Mouse (Mus musculus) embryonic facial prominence, embryonic 15.5 days (tissue): ENCODE measurements at regions not wholly inside any gene's neighbourhood (a gene's known extent, or its start where the extent isn't known, plus 50 kb on each side); places are given as distances from the start of the nearest gene placed in this dataset.
"Not testable (repeated sequence)": the region's sequence is repeated elsewhere in the genome, so short reads cannot be mapped to it uniquely, and the experiment has no call there.

ENCODE experiments used
- ATAC-seq: fragments of 200-750 bp; cut with Nextera tagmentation; 2 replicates; pipeline ENCODE4 v1.8.0; 2017; ENCODE audit warnings: low read depth, moderate TSS enrichment; ENCODE audit not compliant: insufficient number of reproducible peaks, low FRiP score, low TSS enrichment
- H3K27ac ChIP-seq: fragments of 300-500 bp; sonication (generic); replicated peaks from 2 replicates; pipeline ENCODE4 v1.5.1; 2015; ENCODE audit warnings: mild to moderate bottlenecking, inconsistent platforms
- H3K27me3 ChIP-seq: fragments of 300-500 bp; sonication (generic); 2 replicates; pipeline ENCODE4 v1.6.1; 2015; ENCODE audit warnings: inconsistent platforms
- H3K36me3 ChIP-seq: fragments of 300-500 bp; sonication (generic); 2 replicates; pipeline ENCODE4 v1.6.1; 2015; ENCODE audit warnings: mild to moderate bottlenecking, inconsistent platforms
- H3K4me1 ChIP-seq: fragments of 300-500 bp; sonication (generic); 2 replicates; pipeline ENCODE4 v1.6.1; 2015; ENCODE audit warnings: inconsistent platforms
- H3K4me2 ChIP-seq: fragments of 300-500 bp; sonication (generic); replicated peaks from 2 replicates; pipeline ENCODE4 v1.6.1; 2015; ENCODE audit warnings: mild to moderate bottlenecking, inconsistent platforms
- H3K4me3 ChIP-seq: fragments of 300-500 bp; sonication (generic); replicated peaks from 2 replicates; pipeline ENCODE4 v1.5.1; 2015; ENCODE audit warnings: mild to moderate bottlenecking, inconsistent platforms
- H3K9ac ChIP-seq: fragments of 300-500 bp; sonication (generic); 2 replicates; pipeline ENCODE4 v1.6.1; 2015; ENCODE audit warnings: inconsistent platforms
- H3K9me3 ChIP-seq: fragments of 300-500 bp; sonication (generic); replicated peaks from 2 replicates; pipeline ENCODE4 v1.6.1; 2016; ENCODE audit warnings: inconsistent platforms
- WGBS: fragments of 180-500 bp; shearing (Covaris S2); methylation state at CpG from one replicate; pipeline ENCODE4 v1.1.7; 2015; 5-methylcytosine and 5-hydroxymethylcytosine counted together

- Histone ChIP-seq H3K27ac (no peak overlapping the region), H3K27me3 (no peaks in the 10 kb centered on the region), H3K9ac (no peak overlapping the region), H3K4me1 (no peaks in the 10 kb centered on the region), H3K4me2 (no peak overlapping the region), H3K36me3 (no peaks in the 10 kb centered on the region), H3K9me3 (no peaks in the 10 kb centered on the region), H3K4me3 (no peak overlapping the region)
- WGBS: 74% methylated on average over 5 of the region's 5 CpGs
- no peak for ATAC-seq
Measured at GRCm38 (mm10) chr4:153620871-153621270, 138.3 kb upstream of the Ajap1 start.

DNA sequence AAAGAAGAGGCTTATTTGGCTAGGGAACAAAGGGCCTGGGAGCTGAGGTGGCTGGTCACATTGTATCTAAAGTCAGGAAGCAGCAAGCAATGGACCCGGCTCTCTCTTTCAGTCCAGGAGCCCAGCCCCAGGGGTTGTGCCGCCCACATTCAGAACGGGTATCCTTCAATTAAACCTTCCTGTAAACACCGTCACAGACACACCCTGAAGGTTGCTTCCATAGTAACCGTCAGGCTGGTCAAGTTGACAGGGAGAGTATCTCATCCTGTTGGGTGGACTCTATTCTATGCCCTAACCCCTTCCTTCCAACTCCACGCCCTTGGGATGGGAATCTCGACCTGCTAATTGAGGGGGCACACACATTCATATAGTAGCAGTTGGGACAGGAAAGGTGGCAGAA is 148.6 kb upstream of the Ajap1 start:
- H3K4me1 ChIP-seq: no peaks in the 10 kb centered on the region
- H3K4me2 ChIP-seq: no peak overlapping the region
- no peak overlapping the region for H3K4me3 ChIP-seq
- WGBS: 66% methylated on average over 7 of the region's 7 CpGs
- ATAC-seq: no peak
- H3K9me3 ChIP-seq: no peaks in the 10 kb centered on the region
- H3K27ac ChIP-seq: no peak overlapping the region
- no peaks in the 10 kb centered on the region for H3K27me3 ChIP-seq
- no peaks in the 10 kb centered on the region for H3K36me3 ChIP-seq
- no peak overlapping the region for H3K9ac ChIP-seq

GRCm38 (mm10) chr4:153632056-153632455 is 149.4 kb upstream of the Ajap1 start:
- ATAC-seq: no peak
- H3K9ac ChIP-seq: no peak overlapping the region
- no peaks in the 10 kb centered on the region for H3K9me3 ChIP-seq
- no peaks in the 10 kb centered on the region for H3K4me1 ChIP-seq
- no peak overlapping the region for H3K4me2 ChIP-seq
- H3K36me3 ChIP-seq: no peaks in the 10 kb centered on the region
- H3K27ac ChIP-seq: no peak overlapping the region
- 88% methylated on average over 5 of the region's 5 CpGs for WGBS
- H3K4me3 ChIP-seq: no peak overlapping the region
- no peaks in the 10 kb centered on the region for H3K27me3 ChIP-seq

GRCm38 (mm10) chr4:153632551-153632950 is 149.9 kb upstream of the Ajap1 start:
- Histone ChIP-seq H3K27ac (no peak overlapping the region), H3K9ac (no peak overlapping the region), H3K4me3 (no peak overlapping the region), H3K9me3 (no peaks in the 10 kb centered on the region), H3K36me3 (no peaks in the 10 kb centered on the region), H3K4me1 (no peaks in the 10 kb centered on the region), H3K4me2 (no peak overlapping the region), H3K27me3 (no peaks in the 10 kb centered on the region)
- WGBS: 84% methylated on average over 19 of the region's 19 CpGs
- ATAC-seq: no peak

- Histone ChIP-seq H3K9ac (no peak overlapping the region), H3K4me3 (no peak overlapping the region), H3K4me1 (no peaks in the 10 kb centered on the region), H3K9me3 (no peaks in the 10 kb centered on the region), H3K4me2 (no peak overlapping the region), H3K27ac (no peak overlapping the region), H3K27me3 (no peaks in the 10 kb centered on the region), H3K36me3 (no peaks in the 10 kb centered on the region)
- ATAC-seq: no peak
- WGBS: 14% methylated on average over 5 of the region's 5 CpGs
Measured at GRCm38 (mm10) chr4:153633260-153633659, 150.6 kb upstream of the Ajap1 start.

- Histone ChIP-seq H3K9ac (no peak overlapping the region), H3K4me1 (no peaks in the 10 kb centered on the region), H3K27ac (no peak overlapping the region), H3K27me3 (no peaks in the 10 kb centered on the region), H3K4me3 (no peak overlapping the region), H3K36me3 (no peaks in the 10 kb centered on the region), H3K9me3 (no peaks in the 10 kb centered on the region), H3K4me2 (no peak overlapping the region)
- no peak for ATAC-seq
- WGBS: 48% methylated on average over 15 of the region's 15 CpGs
Measured at GRCm38 (mm10) chr4:153634221-153634881, 151.7 kb upstream of the Ajap1 start.

GRCm38 (mm10) chr4:153637989-153638388 is 155.4 kb upstream of the Ajap1 start:
- 0% methylated on average over 1 of the region's 1 CpGs for WGBS
- no peak overlapping the region for H3K27ac ChIP-seq
- H3K36me3 ChIP-seq: no peaks in the 10 kb centered on the region
- H3K27me3 ChIP-seq: no peaks in the 10 kb centered on the region
- H3K9ac ChIP-seq: no peak overlapping the region
- no peak overlapping the region for H3K4me3 ChIP-seq
- no peaks in the 10 kb centered on the region for H3K9me3 ChIP-seq
- H3K4me1 ChIP-seq: no peaks in the 10 kb centered on the region
- ATAC-seq: no peak
- no peak overlapping the region for H3K4me2 ChIP-seq

GRCm38 (mm10) chr4:153651849-153652248 is 169.2 kb upstream of the Ajap1 start:
- Histone ChIP-seq H3K36me3 (no peaks in the 10 kb centered on the region), H3K27me3 (no peaks in the 10 kb centered on the region), H3K4me3 (no peak overlapping the region), H3K4me2 (no peak overlapping the region), H3K4me1 (no peaks in the 10 kb centered on the region), H3K9ac (no peak overlapping the region), H3K27ac (no peak overlapping the region), H3K9me3 (no peaks in the 10 kb centered on the region)
- 4% methylated on average over 5 of the region's 5 CpGs for WGBS
- no peak for ATAC-seq

- Histone ChIP-seq H3K4me1 (no peaks in the 10 kb centered on the region), H3K4me3 (no peak overlapping the region), H3K9me3 (no peaks in the 10 kb centered on the region), H3K4me2 (no peak overlapping the region), H3K27ac (no peak overlapping the region), H3K27me3 (no peaks in the 10 kb centered on the region), H3K36me3 (no peaks in the 10 kb centered on the region), H3K9ac (no peak overlapping the region)
- 81% methylated on average over 11 of the region's 11 CpGs for WGBS
- ATAC-seq: no peak
Measured at GRCm38 (mm10) chr4:153652841-153653240, 170.2 kb upstream of the Ajap1 start.

DNA sequence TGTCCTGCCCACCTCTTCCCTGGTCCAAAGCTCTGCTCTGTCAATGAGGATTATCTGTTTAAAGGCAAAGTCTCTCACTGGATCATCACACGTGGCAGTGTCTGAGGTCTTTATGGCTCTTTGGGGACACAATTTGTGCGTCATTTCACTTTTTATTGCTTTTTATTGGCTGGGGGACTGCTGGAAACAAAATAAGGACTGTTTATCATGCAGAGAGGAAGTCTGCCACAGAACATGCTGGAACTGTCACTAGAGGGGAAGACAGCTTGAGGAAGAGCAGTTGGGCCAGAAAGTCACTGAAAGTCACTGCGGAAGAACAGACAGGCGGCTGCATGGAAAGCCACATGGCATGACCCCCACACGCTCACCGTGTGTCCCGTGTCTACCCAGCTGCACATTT is 180.1 kb upstream of the Ajap1 start:
- H3K27me3 ChIP-seq: no peaks in the 10 kb centered on the region
- H3K4me1 ChIP-seq: no peaks in the 10 kb centered on the region
- 73% methylated on average over 7 of the region's 7 CpGs for WGBS
- ATAC-seq: no peak
- H3K9ac ChIP-seq: no peak overlapping the region
- H3K4me2 ChIP-seq: no peak overlapping the region
- no peaks in the 10 kb centered on the region for H3K9me3 ChIP-seq
- H3K36me3 ChIP-seq: no peaks in the 10 kb centered on the region
- no peak overlapping the region for H3K4me3 ChIP-seq
- H3K27ac ChIP-seq: no peak overlapping the region

- WGBS: 78% methylated on average over 6 of the region's 6 CpGs
- ATAC-seq, H3K4me3 ChIP-seq, H3K9me3 ChIP-seq, H3K27ac ChIP-seq, H3K36me3 ChIP-seq, H3K27me3 ChIP-seq, H3K4me1 ChIP-seq, H3K4me2 ChIP-seq, H3K9ac ChIP-seq: not testable (repeated sequence)
Measured at GRCm38 (mm10) chr4:153666626-153667236, 184.1 kb upstream of the Ajap1 start.

- no peak for ATAC-seq
- 84% methylated on average over 4 of the region's 4 CpGs for WGBS
Measured at GRCm38 (mm10) chr4:153669070-153669469, 186.5 kb upstream of the Ajap1 start.

More at GRCm38 (mm10) chr4:153669070-153669469, 186.5 kb upstream of the Ajap1 start:
- no peaks in the 10 kb centered on the region for H3K4me1 ChIP-seq
- H3K9me3 ChIP-seq: no peaks in the 10 kb centered on the region
- H3K27ac ChIP-seq: no peak overlapping the region
- no peaks in the 10 kb centered on the region for H3K27me3 ChIP-seq
- H3K4me2 ChIP-seq: no peak overlapping the region
- H3K36me3 ChIP-seq: no peaks in the 10 kb centered on the region
- no peak overlapping the region for H3K4me3 ChIP-seq
- H3K9ac ChIP-seq: no peak overlapping the region
